Mouse (Mus musculus) limb, embryonic 12.5 days (tissue): Measurements from ENCODE around the gene Ube2e3. TPM values are rescaled to one million over a fixed set of nuclear protein-coding genes. Genes with fewer than 3 reads are reported as not detected.

Experiments
- ATAC-seq: fragments of 200-750 bp; cut with Nextera tagmentation; 2 replicates; pipeline ENCODE4 v1.8.0; 2017; ENCODE audit warnings: low read depth, moderate TSS enrichment; ENCODE audit not compliant: insufficient number of reproducible peaks, insufficient read depth, low FRiP score, low TSS enrichment
- H3K27ac ChIP-seq: fragments of 300-500 bp; sonication (generic); 2 replicates; pipeline ENCODE4 v1.5.1; 2016; ENCODE audit warnings: mild to moderate bottlenecking, moderate library complexity
- H3K27me3 ChIP-seq: fragments of 300-500 bp; sonication (generic); 2 replicates; pipeline ENCODE4 v1.6.1; 2016; ENCODE audit warnings: mild to moderate bottlenecking, moderate library complexity
- H3K36me3 ChIP-seq: fragments of 300-500 bp; sonication (generic); 2 replicates; pipeline ENCODE4 v1.6.1; 2016; ENCODE audit warnings: mild to moderate bottlenecking, moderate library complexity
- H3K4me1 ChIP-seq: fragments of 300-500 bp; sonication (generic); replicated peaks from 2 replicates; pipeline ENCODE4 v1.6.1; 2016
- H3K4me2 ChIP-seq: fragments of 300-500 bp; sonication (generic); 2 replicates; pipeline ENCODE4 v1.6.1; 2016; ENCODE audit warnings: mild to moderate bottlenecking, moderate library complexity
- H3K4me3 ChIP-seq: fragments of 300-500 bp; sonication (generic); replicated peaks from 2 replicates; pipeline ENCODE4 v1.5.1; 2016; ENCODE audit warnings: mild to moderate bottlenecking
- H3K9ac ChIP-seq: fragments of 300-500 bp; sonication (generic); replicated peaks from 2 replicates; pipeline ENCODE4 v1.6.1; 2016; ENCODE audit warnings: mild to moderate bottlenecking, moderate library complexity
- H3K9me3 ChIP-seq: fragments of 300-500 bp; sonication (generic); 2 replicates; pipeline ENCODE4 v1.6.1; 2016; ENCODE audit warnings: mild to moderate bottlenecking, moderate library complexity
- WGBS: fragments of 180-500 bp; shearing (Covaris S2); methylation state at CpG from one replicate; pipeline ENCODE4 v1.1.7; 2016; 5-methylcytosine and 5-hydroxymethylcytosine counted together
- polyA plus RNA-seq: library from polyadenylated mRNA; unstranded; fragments of >200 nt; fragmentation: Nextera tagmentation; extraction: Ambion mirVana; gene quantifications from 2 replicates; pipeline ENCODE4 v1.2.1, GENCODE M21; 2016

The Ube2e3 gene
- polyA plus RNA-seq, result 247 and 256 TPM in 2 replicates

GRCm38 (mm10) chr2:78867726-78868510, at the start of gene Ube2e3:
Gene Ube2e3, plus strand, starts transcription at chr2:78868124.
- H3K36me3 ChIP-seq, result 0 out of 2 replicates have a peak, but pooled peaks cover 8% of the 10 kb centered on the region
- peaks cover 29% of the 10 kb centered on the region for H3K4me1 ChIP-seq
- WGBS, result 16% methylated on average over 14 of the region's 14 CpGs
- no peaks in the 10 kb centered on the region for H3K27me3 ChIP-seq
- peak within 1 kb of the TSS; percentile 99 for H3K27ac ChIP-seq
- H3K4me2 ChIP-seq, result peak within 1 kb of the TSS; percentile 78
- H3K9ac ChIP-seq, result peak within 1 kb of the TSS; percentile 99
- H3K4me3 ChIP-seq, result peak within 1 kb of the TSS; percentile 77
- no peaks in the 10 kb centered on the region for H3K9me3 ChIP-seq
- ATAC-seq, result no peak; the same call in 1 of the 2 replicates

- Histone ChIP-seq H3K9me3 (no peaks in the 10 kb centered on the region), H3K4me2 (no peak overlapping the region), H3K36me3 (no peaks in the 10 kb centered on the region), H3K9ac (no peak overlapping the region), H3K27ac (no peak overlapping the region), H3K27me3 (no peaks in the 10 kb centered on the region), H3K4me1 (no peaks in the 10 kb centered on the region), H3K4me3 (no peak overlapping the region)
- no peak for ATAC-seq
- 92% methylated on average over 3 of the region's 3 CpGs for whole genome bisulfite sequencing
Measured at GRCm38 (mm10) chr2:78829887-78830286, 38.0 kb upstream of the Ube2e3 start.

GRCm38 (mm10) chr2:78841494-78842224, 26.3 kb upstream of the Ube2e3 start:
- H3K9me3 ChIP-seq, result no peaks in the 10 kb centered on the region

GRCm38 (mm10) chr2:78844365-78844764, 23.6 kb upstream of the Ube2e3 start:
- no peak for ATAC-seq
- 88% methylated on average over 5 of the region's 5 CpGs for WGBS
- H3K4me1 ChIP-seq, result no peaks in the 10 kb centered on the region
- no peak overlapping the region for H3K4me3 ChIP-seq
- no peak overlapping the region for H3K9ac ChIP-seq
- H3K27ac ChIP-seq, result no peak overlapping the region
- H3K36me3 ChIP-seq, result no peaks in the 10 kb centered on the region
- no peak overlapping the region for H3K4me2 ChIP-seq
- H3K9me3 ChIP-seq, result no peaks in the 10 kb centered on the region
- H3K27me3 ChIP-seq, result no peaks in the 10 kb centered on the region

More at GRCm38 (mm10) chr2:78841494-78842224, 26.3 kb upstream of the Ube2e3 start:
- H3K4me2 ChIP-seq, result no peak overlapping the region
- H3K27me3 ChIP-seq, result no peaks in the 10 kb centered on the region
- H3K9ac ChIP-seq, result no peak overlapping the region
- no peaks in the 10 kb centered on the region; the same call in 1 of the 2 replicates for H3K4me1 ChIP-seq
- no peaks in the 10 kb centered on the region for H3K36me3 ChIP-seq
- no peak overlapping the region for H3K27ac ChIP-seq
- WGBS, result 86% methylated on average over 7 of the region's 7 CpGs
- H3K4me3 ChIP-seq, result no peak overlapping the region
- no peak for ATAC-seq

- no peak overlapping the region for H3K27ac ChIP-seq
- no peak overlapping the region for H3K9ac ChIP-seq
- H3K27me3 ChIP-seq, result no peaks in the 10 kb centered on the region
- no peak for ATAC-seq
- H3K36me3 ChIP-seq, result no peaks in the 10 kb centered on the region
- no peaks in the 10 kb centered on the region for H3K9me3 ChIP-seq
- 89% methylated on average over 12 of the region's 12 CpGs for WGBS
- H3K4me2 ChIP-seq, result no peak overlapping the region
- H3K4me3 ChIP-seq, result no peak overlapping the region
- H3K4me1 ChIP-seq, result no peaks in the 10 kb centered on the region
Measured at GRCm38 (mm10) chr2:78845274-78845673, 22.6 kb upstream of the Ube2e3 start.

GRCm38 (mm10) chr2:78845717-78846116, 22.2 kb upstream of the Ube2e3 start:
- ATAC-seq, result no peak
- no peak overlapping the region for H3K4me3 ChIP-seq
- WGBS, result 77% methylated on average over 10 of the region's 10 CpGs

GRCm38 (mm10) chr2:78854315-78854714, 13.6 kb upstream of the Ube2e3 start:
- WGBS, result 83% methylated on average over 8 of the region's 8 CpGs
- Histone ChIP-seq H3K4me3 (no peak overlapping the region), H3K4me2 (no peak overlapping the region), H3K36me3 (no peaks in the 10 kb centered on the region), H3K4me1 (no peaks in the 10 kb centered on the region), H3K27ac (no peak overlapping the region), H3K27me3 (no peaks in the 10 kb centered on the region), H3K9ac (no peak overlapping the region), H3K9me3 (no peaks in the 10 kb centered on the region)
- no peak for ATAC-seq

More at GRCm38 (mm10) chr2:78845717-78846116, 22.2 kb upstream of the Ube2e3 start:
- Histone ChIP-seq H3K36me3 (no peaks in the 10 kb centered on the region), H3K27ac (no peak overlapping the region), H3K4me1 (no peaks in the 10 kb centered on the region), H3K9ac (no peak overlapping the region), H3K27me3 (no peaks in the 10 kb centered on the region), H3K9me3 (no peaks in the 10 kb centered on the region), H3K4me2 (no peak overlapping the region)

- Histone ChIP-seq H3K9ac (no peak overlapping the region), H3K4me3 (no peak overlapping the region), H3K4me1 (no peaks in the 10 kb centered on the region), H3K27me3 (no peaks in the 10 kb centered on the region), H3K36me3 (no peaks in the 10 kb centered on the region), H3K9me3 (no peaks in the 10 kb centered on the region), H3K27ac (no peak overlapping the region), H3K4me2 (no peak overlapping the region)
- ATAC-seq, result no peak
- 75% methylated on average over 6 of the region's 6 CpGs for WGBS
Measured at GRCm38 (mm10) chr2:78858628-78859027, 9.3 kb upstream of the Ube2e3 start.

- WGBS, result 85% methylated on average over 12 of the region's 12 CpGs
- ATAC-seq, result no peak
- Histone ChIP-seq H3K4me1 (no peaks in the 10 kb centered on the region), H3K27me3 (no peaks in the 10 kb centered on the region), H3K4me3 (no peak overlapping the region), H3K27ac (no peak overlapping the region), H3K4me2 (no peak overlapping the region), H3K9ac (no peak overlapping the region), H3K9me3 (no peaks in the 10 kb centered on the region), H3K36me3 (no peaks in the 10 kb centered on the region)
Measured at GRCm38 (mm10) chr2:78859266-78860087, 8.4 kb upstream of the Ube2e3 start.

- H3K4me1 ChIP-seq, result no peaks in the 10 kb centered on the region
- no peak overlapping the region for H3K27ac ChIP-seq
- no peak overlapping the region for H3K9ac ChIP-seq
- no peaks in the 10 kb centered on the region for H3K9me3 ChIP-seq
- no peaks in the 10 kb centered on the region for H3K36me3 ChIP-seq
- no peak overlapping the region for H3K4me3 ChIP-seq
- 75% methylated on average over 3 of the region's 3 CpGs for WGBS
- ATAC-seq, result no peak
- H3K4me2 ChIP-seq, result no peak overlapping the region
- H3K27me3 ChIP-seq, result no peaks in the 10 kb centered on the region
Measured at GRCm38 (mm10) chr2:78860088-78860372, 7.9 kb upstream of the Ube2e3 start.

GRCm38 (mm10) chr2:78864116-78864515, 3.8 kb upstream of the Ube2e3 start:
- H3K27ac ChIP-seq, result no peak overlapping the region
- H3K9ac ChIP-seq, result no peak overlapping the region
- peaks cover 8% of the 10 kb centered on the region for H3K4me1 ChIP-seq
- no peak overlapping the region for H3K4me3 ChIP-seq
- 94% methylated on average over 3 of the region's 3 CpGs for WGBS
- ATAC-seq, result no peak
- no peaks in the 10 kb centered on the region for H3K9me3 ChIP-seq
- H3K27me3 ChIP-seq, result no peaks in the 10 kb centered on the region
- no peaks in the 10 kb centered on the region for H3K36me3 ChIP-seq
- H3K4me2 ChIP-seq, result no peak overlapping the region
